Mouse (Mus musculus) liver, adult 2 months (tissue): ENCODE results near the gene Nwd2. TPM values are rescaled to one million over a fixed set of nuclear protein-coding genes. Genes with fewer than 3 reads are reported as not detected.

Source experiments
- DNase-seq: peaks from one replicate; pipeline ENCODE4 v3.0.0-alpha.2; 2011; ENCODE audit warnings: low read depth, low spot score; ENCODE audit errors: extremely low read depth
- H3K27ac ChIP-seq: fragments of 200-500 bp; replicated peaks from 2 replicates; pipeline ENCODE4 v1.5.1; 2012; ENCODE audit warnings: low read depth, mild to moderate bottlenecking, control low read depth, inconsistent platforms, low read length; ENCODE audit not compliant: insufficient read depth
- H3K27me3 ChIP-seq: fragments of 200-500 bp; 2 replicates; pipeline ENCODE4 v1.6.1; 2012; ENCODE audit warnings: mild to moderate bottlenecking, moderate library complexity, low read length, inconsistent platforms; ENCODE audit not compliant: control insufficient read depth, insufficient read depth
- H3K36me3 ChIP-seq: fragments of 200-500 bp; 2 replicates; pipeline ENCODE4 v1.6.1; 2012; ENCODE audit warnings: low read length, inconsistent platforms; ENCODE audit not compliant: control insufficient read depth, insufficient read depth
- H3K4me1 ChIP-seq: fragments of 200-500 bp; 2 replicates; pipeline ENCODE4 v1.6.1; 2011; ENCODE audit warnings: low read length; ENCODE audit not compliant: control insufficient read depth, insufficient read depth
- H3K4me3 ChIP-seq: fragments of 200-500 bp; 2 replicates; pipeline ENCODE4 v1.5.1; 2011; ENCODE audit warnings: low read depth, mild to moderate bottlenecking, control low read depth, low read length, moderate library complexity; ENCODE audit not compliant: insufficient read depth
- H3K79me2 ChIP-seq: fragments of 200-500 bp; 2 replicates; pipeline ENCODE4 v1.6.1; 2012; ENCODE audit warnings: inconsistent platforms, mild to moderate bottlenecking, low read length, moderate library complexity; ENCODE audit not compliant: control insufficient read depth, insufficient read depth
- H3K9ac ChIP-seq: fragments of 200-500 bp; 2 replicates; pipeline ENCODE4 v1.6.1; 2012; ENCODE audit warnings: low read depth, mild to moderate bottlenecking, control low read depth, inconsistent platforms, low read length
- CTCF ChIP-seq: fragments of 200-500 bp; IDR thresholded peaks from 2 replicates; pipeline ENCODE4 v1.5.1; 2011; ENCODE audit warnings: low read depth, low read length, control low read depth
- POLR2A ChIP-seq: fragments of 200-500 bp; IDR thresholded peaks from 2 replicates; pipeline ENCODE4 v1.6.1; 2011; ENCODE audit warnings: low read length, control low read depth; ENCODE audit not compliant: insufficient read depth; ENCODE audit errors: extremely low read depth
- WGBS: fragments of 180-500 bp; shearing (Covaris S2); methylation state at CpG from one replicate; pipeline ENCODE4 v1.1.7; 2018; 5-methylcytosine and 5-hydroxymethylcytosine counted together
- polyA plus RNA-seq: library from polyadenylated mRNA; depleted of rRNA; stranded (reverse); fragments of >200 nt; gene quantifications from 2 replicates; pipeline ENCODE4 v1.2.3, GENCODE M21; 2012
- total RNA-seq: library from RNA; depleted of rRNA; stranded (reverse); fragments of >200 nt; gene quantifications from 2 replicates; pipeline ENCODE4 v1.2.3, GENCODE M21; 2014

The Nwd2 gene
- total and polyA plus RNA-seq, 2 experiments = 0.28 TPM; not detected in 1

GRCm38 (mm10) chr5:63827415-63828053 is 178.6 kb downstream of the Nwd2 start:
- 0 out of 2 replicates have a peak overlapping the region, but pooled peaks have one; percentile 26 for H3K9ac ChIP-seq
- TF ChIP-seq POLR2A (no peak), CTCF (no peak)
- H3K27me3 ChIP-seq = no peaks in the 10 kb centered on the region
- peaks cover 47% of the 10 kb centered on the region for H3K4me1 ChIP-seq
- no peaks in the 10 kb centered on the region for H3K36me3 ChIP-seq
- DNase-seq = no peak
- H3K27ac ChIP-seq = peak overlapping the region; percentile 54
- H3K79me2 ChIP-seq = peaks cover 26% of the 10 kb centered on the region; the same call in 1 of the 2 replicates
- WGBS = 28% methylated on average over 5 of the region's 5 CpGs
- no peak overlapping the region for H3K4me3 ChIP-seq

DNA sequence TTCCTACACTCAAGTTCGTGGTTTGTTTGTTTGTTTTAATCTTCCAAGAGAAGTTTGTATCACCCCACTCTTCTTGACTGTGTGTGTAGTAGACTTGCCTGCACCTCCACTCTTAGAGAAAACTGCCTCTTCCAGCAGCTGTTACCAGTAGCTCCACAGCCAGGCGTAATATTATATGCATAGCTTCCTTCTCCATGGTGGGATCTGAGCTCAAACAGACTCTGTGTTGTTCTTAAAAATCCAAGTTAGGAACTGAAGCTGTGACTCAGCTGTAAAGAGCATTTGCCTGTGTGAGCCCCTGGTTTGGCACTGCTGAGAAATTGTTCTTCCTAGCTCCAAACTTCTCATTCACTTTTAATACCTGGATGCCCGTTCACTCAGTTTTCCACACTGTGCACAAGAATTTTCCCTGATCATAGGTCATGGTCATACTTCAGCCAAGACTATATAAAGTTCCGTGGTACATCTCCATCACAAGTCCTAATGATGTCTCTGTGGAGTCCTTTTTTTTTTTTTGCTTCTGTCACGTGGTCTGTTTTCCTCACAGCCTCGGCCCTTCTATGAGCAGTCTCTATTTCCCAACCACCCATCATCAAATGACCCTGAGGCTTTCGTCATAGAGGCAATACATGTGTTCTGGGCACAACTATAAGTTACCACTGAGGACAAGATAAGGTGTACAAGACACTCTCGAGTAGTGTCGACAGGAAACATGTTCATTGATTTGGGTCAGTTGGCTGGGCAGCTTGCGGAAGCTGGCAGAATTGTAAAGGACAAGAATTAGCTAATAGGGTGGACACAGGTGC is 179.7 kb downstream of the Nwd2 start:
- peaks cover 41% of the 10 kb centered on the region for H3K4me1 ChIP-seq
- no peaks in the 10 kb centered on the region for H3K27me3 ChIP-seq
- WGBS = 28% methylated on average over 10 of the region's 10 CpGs
- peaks cover 29% of the 10 kb centered on the region; the same call in 1 of the 2 replicates for H3K79me2 ChIP-seq
- peak overlapping the region; percentile 21 for H3K27ac ChIP-seq
- H3K4me3 ChIP-seq = no peak overlapping the region
- TF ChIP-seq POLR2A = no peak
- DNase-seq = peak; percentile 83
- no peaks in the 10 kb centered on the region for H3K36me3 ChIP-seq
- H3K9ac ChIP-seq = no peak overlapping the region

GRCm38 (mm10) chr5:63831054-63831453 is 182.2 kb downstream of the Nwd2 start:
- H3K27ac ChIP-seq = no peak overlapping the region
- H3K79me2 ChIP-seq = peaks cover 29% of the 10 kb centered on the region; the same call in 1 of the 2 replicates
- H3K36me3 ChIP-seq = no peaks in the 10 kb centered on the region
- H3K4me1 ChIP-seq = peaks cover 31% of the 10 kb centered on the region
- no peak for DNase-seq
- no peak overlapping the region for H3K9ac ChIP-seq
- no peak for TF ChIP-seq CTCF
- TF ChIP-seq POLR2A = no peak
- H3K27me3 ChIP-seq = no peaks in the 10 kb centered on the region
- WGBS = 69% methylated on average over 4 of the region's 4 CpGs
- no peak overlapping the region for H3K4me3 ChIP-seq

- Histone ChIP-seq H3K27ac (no peak overlapping the region), H3K4me3 (no peak overlapping the region), H3K27me3 (no peaks in the 10 kb centered on the region), H3K4me1 (peaks cover 24% of the 10 kb centered on the region), H3K36me3 (no peaks in the 10 kb centered on the region), H3K79me2 (peaks cover 23% of the 10 kb centered on the region; the same call in 1 of the 2 replicates), H3K9ac (no peak overlapping the region)
- TF ChIP-seq POLR2A = no peak
- no peak for TF ChIP-seq CTCF
- no peak for DNase-seq
- 65% methylated on average over 5 of the region's 5 CpGs for WGBS
These were observed 185.1 kb downstream of the Nwd2 start for GRCm38 (mm10) chr5:63833955-63834354.

- no peaks in the 10 kb centered on the region for H3K36me3 ChIP-seq
- no peak overlapping the region for H3K27ac ChIP-seq
- peaks cover 27% of the 10 kb centered on the region for H3K4me1 ChIP-seq
- 60% methylated on average over 3 of the region's 3 CpGs for WGBS
- H3K27me3 ChIP-seq = no peaks in the 10 kb centered on the region
- TF ChIP-seq CTCF (no peak), POLR2A (no peak)
- H3K9ac ChIP-seq = no peak overlapping the region
- peak; percentile 53 for DNase-seq
- peaks cover 23% of the 10 kb centered on the region; the same call in 1 of the 2 replicates for H3K79me2 ChIP-seq
- H3K4me3 ChIP-seq = no peak overlapping the region
These were observed 185.5 kb downstream of the Nwd2 start for GRCm38 (mm10) chr5:63834435-63834834.
